In genomic region chr14:100300905-100301304, GRCm38 (mm10) we compare ENCODE assay signal across 27 mouse cellular contexts. TPM values are rescaled to one million over a fixed set of nuclear protein-coding genes. Genes with fewer than 3 reads are reported as not detected.
DNase-seq lines count a peak whose midpoint lies in the region; ATAC-seq lines count a peak whose summit lies in the region.
"Had no signal": no experiment of that assay in that cellular context is flagged by ENCODE, and none has a peak within 500 bp of the region (broad histone marks: within the 10 kb centered on the region; RNA-seq: fewer than 3 reads in every experiment).

No protein-coding gene starts in this region.

- H3K4me2 ChIP-seq in midbrain, embryonic 11.5 days: no peak overlapping the region
- no peak overlapping the region for H3K4me2 ChIP-seq in forebrain, embryonic 12.5 days
- H3K4me2 ChIP-seq: embryonic facial prominence, embryonic 13.5 days; embryonic facial prominence, embryonic 15.5 days; forebrain, embryonic 13.5 days; forebrain, embryonic 15.5 days had no signal

- DNase-seq in midbrain, embryonic 11.5 days (ENCODE audit: low spot score, missing footprints): peak; percentile 59
- no peak for DNase-seq in midbrain, embryonic 10.5 days (ENCODE audit: low spot score)
- DNase-seq in R1 (ENCODE audit: low read depth, low spot score): peak; percentile 89
- DNase-seq in kidney, adult 9 months: no peak
- DNase-seq: adrenal gland, adult 8-10 months; adrenal gland, postnatal 14 days; B cell, adult 2 months; cerebellum, adult 11 months; cerebellum, adult 18-20 months; cerebellum, adult 8-10 months; cerebellum, adult 9-11 months; cerebellum, postnatal 14 days; cerebellum, postnatal 36 days; embryo, embryonic 11 days; forebrain, postnatal 0 days had no signal

- H3K27me3 ChIP-seq in midbrain, embryonic 11.5 days (ENCODE audit: control insufficient read depth, insufficient read depth, low read length): no peaks in the 10 kb centered on the region
- H3K27me3 ChIP-seq in midbrain, embryonic 10.5 days (ENCODE audit: low read depth, poor library complexity, severe bottlenecking): no peaks in the 10 kb centered on the region
- no peaks in the 10 kb centered on the region for H3K27me3 ChIP-seq in forebrain, embryonic 12.5 days
- H3K27me3 ChIP-seq: CH12.LX; embryonic facial prominence, embryonic 13.5 days; embryonic facial prominence, embryonic 15.5 days; forebrain, embryonic 13.5 days; forebrain, embryonic 15.5 days; Patski had no signal

- H3K9ac ChIP-seq in midbrain, embryonic 11.5 days (ENCODE audit: low read length): no peak overlapping the region
- no peak overlapping the region for H3K9ac ChIP-seq in forebrain, embryonic 12.5 days
- H3K9ac ChIP-seq: embryonic facial prominence, embryonic 13.5 days; embryonic facial prominence, embryonic 15.5 days; forebrain, embryonic 13.5 days; forebrain, embryonic 15.5 days; forebrain, postnatal 0 days had no signal

- no peak overlapping the region for H3K27ac ChIP-seq in midbrain, embryonic 11.5 days (ENCODE audit: low read depth, low read length)
- no peak overlapping the region for H3K27ac ChIP-seq in midbrain, embryonic 10.5 days (replicated peaks)
- no peak overlapping the region for H3K27ac ChIP-seq in forebrain, embryonic 12.5 days
- H3K27ac ChIP-seq: embryonic facial prominence, embryonic 13.5 days; embryonic facial prominence, embryonic 15.5 days; forebrain, embryonic 10.5 days; forebrain, embryonic 13.5 days; forebrain, embryonic 15.5 days had no signal

- no peaks in the 10 kb centered on the region for H3K4me1 ChIP-seq in midbrain, embryonic 11.5 days (ENCODE audit: control insufficient read depth, insufficient read depth, low read length)
- no peaks in the 10 kb centered on the region for H3K4me1 ChIP-seq in midbrain, embryonic 10.5 days
- no peaks in the 10 kb centered on the region for H3K4me1 ChIP-seq in forebrain, embryonic 12.5 days
- H3K4me1 ChIP-seq: embryonic facial prominence, embryonic 13.5 days; embryonic facial prominence, embryonic 15.5 days; forebrain, embryonic 10.5 days; forebrain, embryonic 13.5 days; forebrain, embryonic 15.5 days had no signal

- H3K9me3 ChIP-seq in midbrain, embryonic 11.5 days (ENCODE audit: control insufficient read depth, low read length): no peaks in the 10 kb centered on the region
- H3K9me3 ChIP-seq in midbrain, embryonic 10.5 days (replicated peaks): no peaks in the 10 kb centered on the region
- H3K9me3 ChIP-seq in forebrain, embryonic 12.5 days: no peaks in the 10 kb centered on the region
- H3K9me3 ChIP-seq: embryonic facial prominence, embryonic 13.5 days; embryonic facial prominence, embryonic 15.5 days; forebrain, embryonic 10.5 days; forebrain, embryonic 13.5 days; forebrain, embryonic 15.5 days had no signal

- ATAC-seq in midbrain, embryonic 11.5 days (ENCODE audit: low FRiP score): no peak
- ATAC-seq in forebrain, embryonic 12.5 days (ENCODE audit: low FRiP score): no peak
- ATAC-seq: activated CD4-positive, CD25-positive, alpha-beta regulatory T cell, adult 4 months; CD4-positive, CD25-positive, alpha-beta regulatory T cell, adult 4 months; forebrain, embryonic 13.5 days; forebrain, embryonic 15.5 days; forebrain, postnatal 0 days; Patski had no signal

- no peak overlapping the region for H3K4me3 ChIP-seq in midbrain, embryonic 11.5 days (ENCODE audit: low read depth, low read length)
- no peak overlapping the region for H3K4me3 ChIP-seq in midbrain, embryonic 10.5 days
- H3K4me3 ChIP-seq in forebrain, embryonic 12.5 days (replicated peaks): no peak overlapping the region
- H3K4me3 ChIP-seq: embryonic facial prominence, embryonic 13.5 days; embryonic facial prominence, embryonic 15.5 days; erythroblast, embryonic 14.5 days; forebrain, embryonic 10.5 days; forebrain, embryonic 13.5 days; forebrain, embryonic 15.5 days had no signal

- WGBS in midbrain, embryonic 11.5 days: 81% methylated on average over 1 of the region's 1 CpGs
- 87% methylated on average over 1 of the region's 1 CpGs for WGBS in midbrain, embryonic 10.5 days
- WGBS in forebrain, embryonic 12.5 days: 79% methylated on average over 1 of the region's 1 CpGs

- no peaks in the 10 kb centered on the region for H3K36me3 ChIP-seq in midbrain, embryonic 11.5 days (ENCODE audit: control insufficient read depth, insufficient read depth, low read length)
- H3K36me3 ChIP-seq in midbrain, embryonic 10.5 days: no peaks in the 10 kb centered on the region
- no peaks in the 10 kb centered on the region for H3K36me3 ChIP-seq in forebrain, embryonic 12.5 days (replicated peaks)
- H3K36me3 ChIP-seq: embryonic facial prominence, embryonic 13.5 days; embryonic facial prominence, embryonic 15.5 days; forebrain, embryonic 10.5 days; forebrain, embryonic 15.5 days; G1E had no signal

RNA-seq across cellular contexts. Expression of gene Klf12, which starts 16.4 kb away (rescaled TPM):
- polyA plus RNA-seq in midbrain, embryonic 11.5 days (2014; fragmentation: Nextera tagmentation; extraction: Ambion mirVana): 27.7 and 35.8 TPM in 2 replicates
- polyA plus RNA-seq in midbrain, embryonic 10.5 days (2016; fragmentation: Nextera tagmentation; extraction: Ambion mirVana): 15.8 and 26.7 TPM in 2 replicates
- polyA plus RNA-seq in forebrain, embryonic 12.5 days (2016; fragmentation: Nextera tagmentation; extraction: Ambion mirVana): 45.7 and 46.9 TPM in 2 replicates
- polyA plus RNA-seq: erythroblast, embryonic 14.5 days; G1E had no signal

Comparison
In these comparisons a context has a peak if more than half of its experiments do, and no peak if none do; other contexts are left out.
1. DNase-seq: peak in midbrain, embryonic 11.5 days (single experiment) and R1 (single experiment); none in midbrain, embryonic 10.5 days (single experiment) and kidney, adult 9 months (single experiment).